Mouse (Mus musculus) myocyte (in vitro differentiated cells): ENCODE data around the gene Ikbip.

Experiments
- E2F4 ChIP-seq: IDR thresholded peaks from one replicate; pipeline ENCODE4 v1.6.1; 2011; ENCODE audit warnings: mild to moderate bottlenecking, control low read depth, moderate library complexity; ENCODE audit not compliant: insufficient read depth
- POLR2A ChIP-seq: IDR thresholded peaks from one replicate; pipeline ENCODE4 v1.6.1; 2011; ENCODE audit warnings: low read depth, mild to moderate bottlenecking, control low read depth, moderate library complexity; ENCODE audit not compliant: insufficient read length

GRCm38 (mm10) chr10:91141564-91141963, 58.8 kb downstream of the Ikbip start:
- TF ChIP-seq POLR2A: no peak
- no peak for TF ChIP-seq E2F4
